Mouse (Mus musculus) CH12F3 (cell line): ENCODE data around the gene Slc25a44.
"Not testable (repeated sequence)": the region's sequence is repeated elsewhere in the genome, so short reads cannot be mapped to it uniquely, and the experiment has no call there.

Experiments used
- in situ Hi-C: fragments of 300-500 bp; cut with MboI; formaldehyde crosslinking; loops from 2 replicates; pipeline ENCODE4 v1.14.3; 2020; ENCODE audit warnings: low sequenced_read_pairs

Gene Slc25a44

GRCm38 (mm10) chr3:88415668-88416067, 9.3 kb downstream of the Slc25a44 start:
- in situ Hi-C loops: no loop called here

- in situ Hi-C loops: no loop called here
Observed at GRCm38 (mm10) chr3:88412636-88413035, 12.3 kb downstream of the Slc25a44 start.

- in situ Hi-C loops: no loop called here
Observed at GRCm38 (mm10) chr3:88411681-88412080, 13.3 kb downstream of the Slc25a44 start.

GRCm38 (mm10) chr3:88410645-88411031, 14.3 kb downstream of the Slc25a44 start:
- in situ Hi-C loops: no loop called here

GRCm38 (mm10) chr3:88409741-88410644, 14.9 kb downstream of the Slc25a44 start, which contains the start of gene Pmf1:
Gene Pmf1, minus strand, starts transcription at chr3:88410331.
- in situ Hi-C loops: loop anchor here (5.0 kb wide), 1 partner anchor 62 kb away; no protein-coding TSS in a partner anchor

- in situ Hi-C loops: loop anchor here (5.0 kb wide), 1 partner anchor 63 kb away; no protein-coding TSS in a partner anchor
Observed at GRCm38 (mm10) chr3:88408953-88409352, 16.0 kb downstream of the Slc25a44 start.

GRCm38 (mm10) chr3:88407529-88407928, 17.4 kb downstream of the Slc25a44 start:
- in situ Hi-C loops: loop anchor here (5.0 kb wide), 1 partner anchor 65 kb away; no protein-coding TSS in a partner anchor

- in situ Hi-C loops: loop anchor here (5.0 kb wide), 1 partner anchor 65 kb away; no protein-coding TSS in a partner anchor
Observed at GRCm38 (mm10) chr3:88407090-88407489, 17.8 kb downstream of the Slc25a44 start.

- in situ Hi-C loops: no loop called here
Observed at GRCm38 (mm10) chr3:88403522-88404230, 21.3 kb downstream of the Slc25a44 start.

GRCm38 (mm10) chr3:88398666-88399065, 26.3 kb downstream of the Slc25a44 start:
- in situ Hi-C loops: no loop called here

GRCm38 (mm10) chr3:88395742-88396141, 29.2 kb downstream of the Slc25a44 start:
- in situ Hi-C loops: no loop called here

- in situ Hi-C loops: no loop called here
Observed at GRCm38 (mm10) chr3:88395288-88395687, 29.7 kb downstream of the Slc25a44 start.

- in situ Hi-C loops: no loop called here
Observed at GRCm38 (mm10) chr3:88393776-88394375, 31.1 kb downstream of the Slc25a44 start.

- in situ Hi-C loops: no loop called here
Observed at GRCm38 (mm10) chr3:88384364-88384763, 40.6 kb downstream of the Slc25a44 start, which contains the start of gene Bglap. Gene Bglap, minus strand, starts transcription at chr3:88384464.

GRCm38 (mm10) chr3:88382383-88382782, 42.6 kb downstream of the Slc25a44 start:
- in situ Hi-C loops: not testable (repeated sequence)

GRCm38 (mm10) chr3:88381389-88382315, 43.3 kb downstream of the Slc25a44 start:
- in situ Hi-C loops: not testable (repeated sequence)

- in situ Hi-C loops: not testable (repeated sequence)
Observed at GRCm38 (mm10) chr3:88378599-88378998, 46.3 kb downstream of the Slc25a44 start, which contains the start of gene Bglap2. Gene Bglap2, minus strand, starts transcription at chr3:88378699.

GRCm38 (mm10) chr3:88376644-88377043, 48.3 kb downstream of the Slc25a44 start:
- in situ Hi-C loops: not testable (repeated sequence)

GRCm38 (mm10) chr3:88375750-88376626, 49.0 kb downstream of the Slc25a44 start:
- in situ Hi-C loops: not testable (repeated sequence)
